Mouse (Mus musculus) lung, postnatal 0 days (tissue): ENCODE measurements around the gene 1700125H20Rik. TPM values are rescaled to one million over a fixed set of nuclear protein-coding genes. Genes with fewer than 3 reads are reported as not detected.

Experiments
- ATAC-seq: fragments of 200-750 bp; cut with Nextera tagmentation; 2 replicates; pipeline ENCODE4 v1.8.0; 2017; ENCODE audit warnings: moderate library complexity
- DNase-seq: peaks from one replicate; pipeline ENCODE4 v3.0.0-alpha.2; 2016; ENCODE audit warnings: low spot score
- H3K27ac ChIP-seq: fragments of 300-500 bp; sonication (generic); 2 replicates; pipeline ENCODE4 v1.5.1; 2014; ENCODE audit warnings: antibody characterized with exemption, mild to moderate bottlenecking, low read length, mixed read lengths
- H3K27me3 ChIP-seq: fragments of 300-500 bp; sonication (generic); replicated peaks from 2 replicates; pipeline ENCODE4 v1.6.1; 2014; ENCODE audit warnings: low read length, mixed read lengths; ENCODE audit not compliant: insufficient read depth
- H3K36me3 ChIP-seq: fragments of 300-500 bp; sonication (generic); 2 replicates; pipeline ENCODE4 v1.6.1; 2014; ENCODE audit warnings: low read length, mixed read lengths; ENCODE audit not compliant: insufficient read depth
- H3K4me1 ChIP-seq: fragments of 300-500 bp; sonication (generic); 2 replicates; pipeline ENCODE4 v1.6.1; 2014; ENCODE audit warnings: antibody characterized with exemption, low read depth, low read length, mixed read lengths; ENCODE audit not compliant: insufficient read depth
- H3K4me2 ChIP-seq: fragments of 300-500 bp; sonication (generic); replicated peaks from 2 replicates; pipeline ENCODE4 v1.6.1; 2014; ENCODE audit warnings: low read depth, mild to moderate bottlenecking, low read length, moderate library complexity, mixed read lengths
- H3K4me3 ChIP-seq: fragments of 300-500 bp; sonication (generic); 2 replicates; pipeline ENCODE4 v1.5.1; 2014; ENCODE audit warnings: low read depth, low read length
- H3K9ac ChIP-seq: fragments of 300-500 bp; sonication (generic); replicated peaks from 2 replicates; pipeline ENCODE4 v1.6.1; 2014; ENCODE audit warnings: low read depth, mild to moderate bottlenecking
- H3K9me3 ChIP-seq: fragments of 300-500 bp; sonication (generic); 2 replicates; pipeline ENCODE4 v1.6.1; 2016; ENCODE audit warnings: low read length, mixed read lengths
- CTCF ChIP-seq: IDR thresholded peaks from 2 replicates; pipeline ENCODE4 v1.5.1; 2016; ENCODE audit warnings: antibody characterized with exemption, mild to moderate bottlenecking
- EP300 ChIP-seq: IDR thresholded peaks from 2 replicates; pipeline ENCODE4 v1.6.1; 2016; ENCODE audit warnings: antibody characterized with exemption, mild to moderate bottlenecking, control low read depth
- WGBS: fragments of 180-500 bp; shearing (Covaris S2); extraction: QIAGEN DNeasy Blood & Tissue Kit; methylation state at CpG from one replicate; pipeline ENCODE4 v1.1.7; 2014; 5-methylcytosine and 5-hydroxymethylcytosine counted together
- polyA plus RNA-seq: library from polyadenylated mRNA; unstranded; fragments of >200 nt; fragmentation: Nextera tagmentation; extraction: Ambion mirVana; gene quantifications from 2 replicates; pipeline ENCODE4 v1.2.1, GENCODE M21; 2015

The 1700125H20Rik gene
- polyA plus RNA-seq, 1 experiment from 2014 or later: 0.24 TPM

DNA sequence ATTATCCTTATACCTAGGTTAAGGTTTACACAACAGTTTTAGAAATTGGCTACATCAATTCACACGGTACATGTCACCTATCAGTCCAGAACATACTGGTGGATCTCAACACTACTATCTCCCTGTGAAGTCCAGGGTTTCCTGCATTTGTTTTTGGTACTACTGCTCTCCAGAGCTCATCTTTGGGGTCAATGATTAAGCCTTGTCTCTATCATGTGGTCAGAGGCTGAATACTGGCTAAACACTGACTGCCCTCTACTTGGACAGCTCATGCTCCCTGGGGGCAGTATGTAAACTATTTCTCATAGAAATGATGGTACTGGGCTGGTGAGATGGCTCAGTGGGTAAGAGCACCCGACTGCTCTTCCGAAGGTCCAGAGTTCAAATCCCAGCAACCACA lies 53.0 kb downstream of the 1700125H20Rik start:
- Histone ChIP-seq H3K4me1 (no peaks in the 10 kb centered on the region), H3K4me3 (no peak overlapping the region), H3K9ac (no peak overlapping the region), H3K36me3 (no peaks in the 10 kb centered on the region), H3K27me3 (no peaks in the 10 kb centered on the region), H3K4me2 (no peak overlapping the region), H3K9me3 (no peaks in the 10 kb centered on the region), H3K27ac (no peak overlapping the region)
- no peak for ATAC-seq
- TF ChIP-seq CTCF: no peak
- TF ChIP-seq EP300: no peak
- DNase-seq: no peak
- 96% methylated on average over 3 of the region's 3 CpGs for WGBS

Other genes with a start within 250 kb of the 1700125H20Rik start
- 172 and 190 TPM in 2 replicates for gene Car4, start 212.6 kb upstream of the 1700125H20Rik start, polyA plus RNA-seq
- 4.1 and 4.5 TPM in 2 replicates for gene Usp32, start 30.2 kb upstream of the 1700125H20Rik start, polyA plus RNA-seq
- gene Appbp2, start 64.7 kb downstream of the 1700125H20Rik start, polyA plus RNA-seq: 25.9 and 27.4 TPM in 2 replicates
- 12.6 and 13.3 TPM in 2 replicates for gene Ppm1d, start 140.8 kb downstream of the 1700125H20Rik start, polyA plus RNA-seq
- 26.0 and 31.0 TPM in 2 replicates for gene Bcas3, start 182.8 kb downstream of the 1700125H20Rik start, polyA plus RNA-seq